Mouse (Mus musculus) c-Kit-positive CD71-positive TER-119-positive erythroid progenitor cells, embryonic 14.5 days (primary cell): ENCODE results near the gene Otop2.

Experiments
- DNase-seq: peaks from one replicate; pipeline ENCODE4 v3.0.0-alpha.2; 2013; ENCODE audit warnings: low spot score

The Otop2 gene

GRCm38 (mm10) chr11:115276780-115277603 is 30.0 kb upstream of the Otop2 start, which contains the start of gene Fdxr:
Fdxr (minus strand) TSS chr11:115277050.
- DNase-seq: peak; percentile 100

GRCm38 (mm10) chr11:115277604-115277975 is 29.4 kb upstream of the Otop2 start:
- DNase-seq: no peak

GRCm38 (mm10) chr11:115278176-115278575 is 28.8 kb upstream of the Otop2 start:
- no peak for DNase-seq

- DNase-seq: peak; percentile 71
Observed at GRCm38 (mm10) chr11:115279726-115280125, 27.2 kb upstream of the Otop2 start.

GRCm38 (mm10) chr11:115282295-115282694 is 24.7 kb upstream of the Otop2 start:
- DNase-seq: no peak

GRCm38 (mm10) chr11:115282723-115283485 is 24.1 kb upstream of the Otop2 start:
- DNase-seq: no peak

GRCm38 (mm10) chr11:115283486-115283765 is 23.5 kb upstream of the Otop2 start:
- no peak for DNase-seq

- DNase-seq: no peak
Observed at GRCm38 (mm10) chr11:115283891-115284620, 22.9 kb upstream of the Otop2 start.

- DNase-seq: no peak
Observed at GRCm38 (mm10) chr11:115285282-115285681, 21.7 kb upstream of the Otop2 start.

- no peak for DNase-seq
Observed at GRCm38 (mm10) chr11:115286201-115286993, 20.6 kb upstream of the Otop2 start.

- no peak for DNase-seq
Observed at GRCm38 (mm10) chr11:115287386-115287785, 19.6 kb upstream of the Otop2 start.

GRCm38 (mm10) chr11:115288305-115288704 is 18.7 kb upstream of the Otop2 start:
- no peak for DNase-seq

- no peak for DNase-seq
Observed at GRCm38 (mm10) chr11:115289885-115290284, 17.1 kb upstream of the Otop2 start.

GRCm38 (mm10) chr11:115290314-115290713 is 16.6 kb upstream of the Otop2 start:
- no peak for DNase-seq

GRCm38 (mm10) chr11:115290919-115291318 is 16.0 kb upstream of the Otop2 start:
- no peak for DNase-seq

- no peak for DNase-seq
Observed at GRCm38 (mm10) chr11:115291503-115291902, 15.5 kb upstream of the Otop2 start.

GRCm38 (mm10) chr11:115292631-115293375 is 14.2 kb upstream of the Otop2 start:
- DNase-seq: no peak

- no peak for DNase-seq
Observed at GRCm38 (mm10) chr11:115295939-115296338, 11.0 kb upstream of the Otop2 start.

- no peak for DNase-seq
Observed at GRCm38 (mm10) chr11:115296471-115297210, 10.3 kb upstream of the Otop2 start.

GRCm38 (mm10) chr11:115297214-115297826 is 9.6 kb upstream of the Otop2 start, which contains the start of gene Fads6:
Fads6 (minus strand) TSS chr11:115297663.
- DNase-seq: no peak
